Mouse (Mus musculus) intestine, embryonic 15.5 days (tissue): ENCODE results near the gene Dynlt1a. TPM values are rescaled to one million over a fixed set of nuclear protein-coding genes. Genes with fewer than 3 reads are reported as not detected.
"Not testable (repeated sequence)": the region's sequence is repeated elsewhere in the genome, so short reads cannot be mapped to it uniquely, and the experiment has no call there.

Source experiments
- ATAC-seq: fragments of 200-750 bp; cut with Nextera tagmentation; 2 replicates; pipeline ENCODE4 v1.8.0; 2017; ENCODE audit warnings: moderate TSS enrichment, moderate library complexity
- H3K27ac ChIP-seq: fragments of 300-500 bp; sonication (generic); 2 replicates; pipeline ENCODE4 v1.5.1; 2015; ENCODE audit warnings: mild to moderate bottlenecking, inconsistent platforms
- H3K27me3 ChIP-seq: fragments of 300-500 bp; sonication (generic); replicated peaks from 2 replicates; pipeline ENCODE4 v1.6.1; 2015; ENCODE audit warnings: inconsistent platforms
- H3K36me3 ChIP-seq: fragments of 300-500 bp; sonication (generic); 2 replicates; pipeline ENCODE4 v1.6.1; 2015; ENCODE audit warnings: inconsistent platforms
- H3K4me1 ChIP-seq: fragments of 300-500 bp; sonication (generic); replicated peaks from 2 replicates; pipeline ENCODE4 v1.6.1; 2015; ENCODE audit warnings: inconsistent platforms
- H3K4me2 ChIP-seq: fragments of 300-500 bp; sonication (generic); replicated peaks from 2 replicates; pipeline ENCODE4 v1.6.1; 2015; ENCODE audit warnings: mild to moderate bottlenecking, inconsistent platforms
- H3K4me3 ChIP-seq: fragments of 300-500 bp; sonication (generic); replicated peaks from 2 replicates; pipeline ENCODE4 v1.5.1; 2015; ENCODE audit warnings: inconsistent platforms
- H3K9ac ChIP-seq: fragments of 300-500 bp; sonication (generic); 2 replicates; pipeline ENCODE4 v1.6.1; 2015; ENCODE audit warnings: inconsistent platforms
- H3K9me3 ChIP-seq: fragments of 300-500 bp; sonication (generic); 2 replicates; pipeline ENCODE4 v1.6.1; 2016; ENCODE audit warnings: inconsistent platforms
- WGBS: fragments of 180-500 bp; shearing (Covaris S2); methylation state at CpG from one replicate; pipeline ENCODE4 v1.1.7; 2015; 5-methylcytosine and 5-hydroxymethylcytosine counted together
- polyA plus RNA-seq: library from polyadenylated mRNA; unstranded; fragments of >200 nt; fragmentation: Nextera tagmentation; extraction: Ambion mirVana; gene quantifications from 2 replicates; pipeline ENCODE4 v1.2.1, GENCODE M21; 2015

The Dynlt1a gene
- 15.6 and 16.5 TPM in 2 replicates for polyA plus RNA-seq

GRCm38 (mm10) chr17:6317339-6317985 is at the start of gene Dynlt1a:
TSS of gene Dynlt1a (minus strand) at chr17:6317500.
- H3K27ac ChIP-seq, H3K27me3 ChIP-seq, H3K4me1 ChIP-seq, H3K36me3 ChIP-seq, H3K9me3 ChIP-seq: not testable (repeated sequence)
- peak; percentile 97 for ATAC-seq
- Histone ChIP-seq H3K4me3 (peak within 1 kb of the TSS; percentile 41), H3K9ac (peak within 1 kb of the TSS; percentile 28), H3K4me2 (peak within 1 kb of the TSS; percentile 66)
- WGBS: 8% methylated on average over 23 of the region's 23 CpGs

- WGBS: 76% methylated on average over 10 of the region's 10 CpGs
- H3K36me3 ChIP-seq, H3K9me3 ChIP-seq, H3K9ac ChIP-seq, H3K4me2 ChIP-seq, H3K4me3 ChIP-seq, H3K27ac ChIP-seq, H3K27me3 ChIP-seq, ATAC-seq, H3K4me1 ChIP-seq: not testable (repeated sequence)
Measured at GRCm38 (mm10) chr17:6355256-6355655, 38.0 kb upstream of the Dynlt1a start.

DNA sequence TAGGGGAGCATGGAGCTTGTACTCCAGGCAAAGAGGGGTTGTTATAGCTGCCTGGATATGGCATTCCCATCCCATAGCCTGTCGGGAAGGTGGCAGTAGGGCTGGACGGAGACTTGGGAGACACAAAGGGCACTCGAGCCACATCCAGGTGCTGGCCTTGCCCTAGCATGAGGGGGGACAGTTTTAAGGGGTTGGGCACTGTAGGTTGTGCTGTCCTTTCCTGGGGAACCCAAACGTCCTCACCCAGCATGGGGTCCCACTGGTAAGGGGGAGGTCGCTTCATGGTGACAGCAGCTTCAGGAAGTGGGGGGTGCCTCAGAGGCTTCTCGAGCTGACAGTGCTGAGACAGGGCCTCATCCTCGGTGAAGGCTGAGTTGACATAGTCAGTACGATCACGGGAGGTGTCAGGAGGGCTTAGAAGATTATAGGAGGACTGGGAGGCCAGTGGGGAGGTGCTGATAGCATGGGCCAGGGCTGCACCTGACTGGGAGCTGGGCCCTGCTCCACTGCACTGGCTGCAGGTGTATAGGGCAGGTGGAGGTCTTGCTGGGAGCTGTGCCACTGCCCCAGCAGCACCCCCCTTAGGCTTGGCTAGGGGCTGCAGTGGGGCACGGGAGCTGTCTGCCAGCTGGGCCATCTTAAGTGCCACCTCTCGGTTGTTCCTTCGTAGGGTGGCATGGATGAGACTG is 25.4 kb upstream of the Dynlt1a start:
- not testable (repeated sequence) for H3K9me3 ChIP-seq, ATAC-seq, H3K4me1 ChIP-seq, H3K9ac ChIP-seq, H3K27me3 ChIP-seq, H3K4me2 ChIP-seq, H3K4me3 ChIP-seq, H3K27ac ChIP-seq, H3K36me3 ChIP-seq
- no CpG with 5 or more reads among the region's 12 CpGs for WGBS

DNA sequence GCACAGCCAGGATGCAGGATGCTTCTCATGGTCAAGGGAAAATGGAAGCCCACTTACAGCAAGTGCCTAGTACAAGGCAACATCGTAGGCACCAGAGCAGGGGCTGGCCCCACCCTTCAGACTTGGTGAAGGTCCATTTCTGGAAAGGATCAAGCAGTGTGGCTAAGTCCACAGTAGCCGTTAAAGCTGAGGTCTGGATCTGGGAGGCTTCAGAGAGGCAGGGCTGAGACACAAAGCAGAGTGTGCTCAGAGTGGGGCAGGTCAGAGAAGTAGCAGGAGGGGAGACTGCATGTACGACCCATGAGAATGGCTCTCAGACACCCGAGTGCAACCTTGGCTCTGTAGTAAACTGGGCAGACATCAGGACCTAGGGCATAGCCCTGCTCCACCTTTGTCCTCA is 11.7 kb upstream of the Dynlt1a start:
- H3K9me3 ChIP-seq, H3K36me3 ChIP-seq, ATAC-seq, H3K4me2 ChIP-seq, H3K27ac ChIP-seq, H3K4me3 ChIP-seq, H3K27me3 ChIP-seq, H3K4me1 ChIP-seq, H3K9ac ChIP-seq: not testable (repeated sequence)
- WGBS: 68% methylated on average over 4 of the region's 4 CpGs

DNA sequence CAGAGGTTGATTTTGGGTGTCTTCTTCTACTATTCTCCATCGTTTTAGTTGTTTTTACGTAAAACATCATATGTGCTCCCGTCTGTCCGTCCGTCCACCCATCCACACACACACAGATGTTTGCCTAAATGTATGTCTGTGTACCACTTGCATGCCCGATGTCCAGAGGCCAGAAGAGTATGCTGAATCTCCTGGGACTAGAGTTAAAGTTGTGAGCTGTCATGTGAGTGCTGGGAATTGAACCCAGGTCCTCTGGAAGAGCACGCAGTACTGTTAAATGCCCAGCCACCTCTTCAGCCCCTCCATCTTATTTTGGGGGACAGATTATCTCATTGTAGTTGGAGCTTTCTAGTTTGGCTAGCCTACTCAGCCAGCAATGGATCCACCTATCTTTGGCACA is 10.3 kb upstream of the Dynlt1a start:
- not testable (repeated sequence) for H3K4me3 ChIP-seq, ATAC-seq, H3K27ac ChIP-seq, H3K4me2 ChIP-seq, H3K4me1 ChIP-seq, H3K36me3 ChIP-seq, H3K9me3 ChIP-seq, H3K27me3 ChIP-seq, H3K9ac ChIP-seq
- 95% methylated on average over 7 of the region's 7 CpGs for WGBS

DNA sequence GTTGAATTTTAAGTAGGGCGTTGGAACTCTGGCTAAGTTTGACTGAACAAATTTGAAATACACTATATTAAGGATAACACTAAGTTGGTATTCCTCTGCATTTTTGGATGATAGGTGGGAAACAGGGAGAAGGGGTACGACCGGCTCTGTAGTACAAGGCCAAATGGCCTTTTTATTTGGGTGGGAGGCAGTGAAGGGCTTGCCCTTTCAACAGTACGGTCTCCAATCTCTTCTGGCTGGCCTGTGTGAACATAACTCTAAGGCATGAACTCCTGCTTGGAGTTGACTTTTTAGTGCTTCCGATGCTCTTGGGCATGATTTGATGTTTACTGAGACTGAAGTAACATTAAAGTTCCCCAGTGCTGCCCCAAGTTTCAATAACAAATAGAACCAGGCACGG is 8.2 kb upstream of the Dynlt1a start:
- WGBS: 73% methylated on average over 6 of the region's 6 CpGs
- ATAC-seq: not testable (repeated sequence)

DNA sequence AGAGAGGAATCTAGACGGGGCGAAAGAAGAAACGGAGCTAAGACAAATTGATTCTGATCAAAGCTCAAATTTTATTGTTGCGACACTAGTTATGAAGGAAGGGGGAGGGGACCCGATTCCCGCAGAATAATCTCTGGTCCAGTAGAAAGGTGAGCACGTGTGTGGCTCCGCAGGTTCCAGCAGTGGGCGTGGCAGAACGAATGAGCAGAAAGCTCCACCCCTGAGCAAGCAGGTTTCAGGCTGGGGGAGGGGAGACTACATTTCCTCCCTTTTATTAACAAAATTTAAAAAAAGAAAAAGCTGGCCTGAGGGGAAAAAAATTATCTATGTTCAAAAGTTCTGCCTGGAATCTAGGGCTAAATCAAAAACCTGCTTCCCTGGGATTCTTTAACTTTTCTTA is 7.7 kb upstream of the Dynlt1a start:
- not testable (repeated sequence) for H3K27me3 ChIP-seq, H3K9ac ChIP-seq, H3K4me3 ChIP-seq, H3K27ac ChIP-seq, H3K4me2 ChIP-seq, ATAC-seq, H3K4me1 ChIP-seq, H3K36me3 ChIP-seq, H3K9me3 ChIP-seq
- WGBS: 56% methylated on average over 10 of the region's 10 CpGs

More for the DNA sequence above, 8.2 kb upstream of the Dynlt1a start:
- not testable (repeated sequence) for H3K9ac ChIP-seq, H3K27me3 ChIP-seq, H3K36me3 ChIP-seq, H3K27ac ChIP-seq, H3K4me3 ChIP-seq, H3K4me1 ChIP-seq, H3K4me2 ChIP-seq, H3K9me3 ChIP-seq

DNA sequence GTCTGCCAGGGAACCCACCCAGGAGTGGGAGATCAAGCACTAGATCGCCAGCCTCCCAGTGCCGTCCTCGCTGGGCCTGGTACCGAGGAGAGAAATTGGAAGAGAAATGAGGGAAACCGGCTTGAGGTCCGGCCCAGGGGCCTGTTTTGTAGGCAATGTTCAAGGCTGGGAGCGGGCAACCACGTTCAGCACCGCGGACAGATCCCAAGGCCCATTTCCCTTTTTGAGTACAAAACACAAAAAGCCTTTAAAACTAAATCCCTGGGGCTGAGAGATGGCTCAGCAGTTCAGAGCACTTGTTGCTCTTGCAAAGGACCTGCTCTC is 4.4 kb upstream of the Dynlt1a start:
- not testable (repeated sequence) for H3K9ac ChIP-seq, H3K27me3 ChIP-seq, H3K4me1 ChIP-seq, H3K4me3 ChIP-seq, H3K4me2 ChIP-seq, H3K36me3 ChIP-seq, ATAC-seq, H3K9me3 ChIP-seq, H3K27ac ChIP-seq
- no CpG with 5 or more reads among the region's 10 CpGs for WGBS

DNA sequence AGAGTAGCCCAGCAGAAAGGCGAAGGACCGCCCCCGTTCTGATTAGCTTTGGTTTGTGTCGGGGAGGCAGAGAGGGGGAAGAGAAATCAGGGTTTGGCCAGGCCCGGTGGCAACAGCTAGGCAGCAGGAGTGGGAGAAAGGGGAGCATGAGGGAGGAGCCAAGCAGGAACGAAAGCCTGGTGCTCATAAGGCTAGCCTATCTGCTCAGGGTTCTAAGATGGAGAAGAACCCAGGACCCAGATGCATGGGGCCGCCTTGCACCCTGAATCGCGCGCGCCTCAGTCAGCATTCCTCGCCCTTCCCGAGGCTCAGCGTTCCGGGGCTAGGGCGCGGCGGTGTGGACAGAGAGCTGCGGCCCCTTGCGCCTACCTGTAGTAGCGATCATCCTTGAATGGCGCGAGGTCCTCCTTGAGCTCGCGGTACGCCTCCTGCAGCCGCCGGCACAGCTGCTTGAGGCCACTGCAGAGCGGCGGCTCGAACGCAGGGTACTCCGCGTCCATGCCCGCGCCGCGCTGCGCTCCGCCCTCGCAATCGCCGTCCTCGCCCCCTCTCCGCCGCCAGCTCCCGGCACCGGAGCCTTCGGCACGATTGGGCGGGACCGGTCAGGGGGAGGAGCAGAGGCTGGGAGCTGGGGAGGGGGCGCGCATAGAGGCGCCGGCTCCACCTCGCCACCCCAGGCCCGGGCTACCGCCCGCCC is 3.9 kb upstream of the Dynlt1a start:
- ATAC-seq: peak; percentile 8; the same call in 1 of the 2 replicates
- 2% methylated on average over 11 of the region's 60 CpGs for WGBS
- not testable (repeated sequence) for H3K36me3 ChIP-seq

GRCm38 (mm10) chr17:6316379-6317126 is 747 bp downstream of the Dynlt1a start:
- H3K4me2 ChIP-seq: peak overlapping the region; percentile 66
- not testable (repeated sequence) for H3K36me3 ChIP-seq, H3K9me3 ChIP-seq, H3K27me3 ChIP-seq, H3K27ac ChIP-seq, H3K4me1 ChIP-seq
- H3K4me3 ChIP-seq: peak overlapping the region; percentile 41
- peak; percentile 66 for ATAC-seq
- 4% methylated on average over 38 of the region's 38 CpGs for WGBS
- peak overlapping the region; percentile 28 for H3K9ac ChIP-seq

More for the DNA sequence above, 3.9 kb upstream of the Dynlt1a start:
- H3K27me3 ChIP-seq, H3K4me1 ChIP-seq, H3K9me3 ChIP-seq, H3K4me2 ChIP-seq, H3K27ac ChIP-seq, H3K4me3 ChIP-seq, H3K9ac ChIP-seq: not testable (repeated sequence)

DNA sequence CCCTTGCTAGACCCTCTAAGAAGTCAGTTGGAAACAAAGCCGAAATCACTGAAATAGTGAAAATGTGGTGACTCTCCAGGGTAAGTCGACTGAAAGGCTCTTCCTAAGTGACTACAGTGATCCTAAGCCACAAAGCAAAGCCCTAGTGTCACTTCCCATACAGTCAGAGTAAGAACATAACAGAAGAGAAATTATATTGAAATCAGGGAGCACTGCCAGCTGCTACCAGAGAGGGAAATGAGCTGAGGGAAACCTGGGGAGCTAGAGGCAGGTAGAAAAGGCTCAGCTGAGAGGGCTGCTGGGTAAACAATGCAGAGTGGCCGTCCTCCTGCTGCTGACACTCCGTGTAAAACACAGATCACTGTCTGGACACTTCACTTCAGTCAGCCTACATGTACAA is 1.6 kb downstream of the Dynlt1a start:
- not testable (repeated sequence) for H3K4me2 ChIP-seq, H3K4me1 ChIP-seq, ATAC-seq, H3K36me3 ChIP-seq, H3K27ac ChIP-seq, H3K9ac ChIP-seq, H3K4me3 ChIP-seq, H3K9me3 ChIP-seq, H3K27me3 ChIP-seq
- WGBS: 53% methylated on average over 3 of the region's 4 CpGs

DNA sequence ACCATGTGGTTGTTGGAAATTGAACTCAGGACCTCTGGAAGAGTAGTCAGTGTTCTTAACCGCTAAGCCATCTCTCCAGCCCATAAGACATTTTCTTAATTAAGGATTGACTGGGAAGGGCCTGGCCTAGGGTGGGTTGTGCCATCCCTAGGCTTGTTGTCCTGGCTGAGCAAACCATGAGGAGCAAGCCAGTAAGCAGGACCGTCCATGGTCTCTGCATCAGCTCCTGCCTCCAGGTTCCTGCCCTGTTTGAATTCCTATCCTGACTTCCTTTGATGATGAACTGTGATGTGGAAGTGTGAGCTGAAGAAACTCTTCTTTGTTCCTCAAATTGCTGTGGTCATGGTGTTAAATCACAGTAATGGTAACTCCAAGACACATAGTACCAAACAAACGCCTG is 2.8 kb downstream of the Dynlt1a start:
- not testable (repeated sequence) for H3K4me2 ChIP-seq, H3K27ac ChIP-seq, ATAC-seq, H3K4me3 ChIP-seq, H3K4me1 ChIP-seq, H3K27me3 ChIP-seq, H3K36me3 ChIP-seq, H3K9me3 ChIP-seq, H3K9ac ChIP-seq
- WGBS: 86% methylated on average over 2 of the region's 3 CpGs
